Mouse (Mus musculus): ENCODE measurements at regions not wholly inside any gene's neighbourhood (a gene's known extent, or its start where the extent isn't known, plus 50 kb on each side); places are given as distances from the start of the nearest gene placed in this dataset.

GRCm38 (mm10) chr9:83326437-83327086 lies 114.4 kb downstream of the Lca5 start:
- DNase-seq, result no peak

DNA sequence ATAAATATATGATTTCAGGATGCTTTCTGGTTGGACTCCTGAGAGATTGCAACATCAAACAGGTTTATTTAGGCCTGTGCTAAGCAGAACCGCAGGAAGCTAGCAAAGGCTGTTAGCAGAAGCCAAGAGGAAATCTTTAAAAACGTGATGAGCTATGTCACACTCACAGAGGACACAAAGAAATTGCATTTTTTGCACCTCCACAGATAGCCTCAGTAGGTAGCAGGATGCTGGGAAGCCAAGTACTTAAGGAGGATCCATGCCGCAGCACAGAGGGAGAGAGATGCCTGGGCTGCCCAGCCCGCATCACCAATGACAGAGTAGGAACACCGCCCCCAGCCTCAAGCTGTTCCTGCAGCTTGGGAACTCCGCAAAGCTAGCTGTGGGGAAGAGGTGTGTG lies 115.0 kb downstream of the Lca5 start:
- no peak for DNase-seq

DNA sequence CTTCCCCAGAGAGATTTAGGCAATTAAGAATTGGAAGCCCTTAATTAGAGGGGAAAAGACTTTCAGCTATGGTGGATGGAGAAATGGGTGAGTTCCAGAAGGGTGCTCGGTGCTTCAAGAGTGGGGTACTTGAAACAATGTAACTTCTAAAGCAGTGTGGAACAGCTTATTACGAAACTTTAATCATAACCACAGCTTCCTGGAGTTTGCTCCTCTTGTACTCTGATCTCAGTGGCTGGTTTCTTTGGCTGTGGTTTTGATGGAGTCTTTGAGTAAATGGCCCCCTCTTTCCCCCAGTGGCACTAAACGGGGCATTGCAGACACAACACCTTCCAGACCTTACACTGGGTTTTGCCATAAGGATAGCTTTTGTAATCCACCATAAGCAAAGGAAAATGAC lies 116.6 kb downstream of the Lca5 start:
- DNase-seq, result no peak

- no peak for DNase-seq
These were observed 117.8 kb downstream of the Lca5 start for GRCm38 (mm10) chr9:83322991-83323583.

DNA sequence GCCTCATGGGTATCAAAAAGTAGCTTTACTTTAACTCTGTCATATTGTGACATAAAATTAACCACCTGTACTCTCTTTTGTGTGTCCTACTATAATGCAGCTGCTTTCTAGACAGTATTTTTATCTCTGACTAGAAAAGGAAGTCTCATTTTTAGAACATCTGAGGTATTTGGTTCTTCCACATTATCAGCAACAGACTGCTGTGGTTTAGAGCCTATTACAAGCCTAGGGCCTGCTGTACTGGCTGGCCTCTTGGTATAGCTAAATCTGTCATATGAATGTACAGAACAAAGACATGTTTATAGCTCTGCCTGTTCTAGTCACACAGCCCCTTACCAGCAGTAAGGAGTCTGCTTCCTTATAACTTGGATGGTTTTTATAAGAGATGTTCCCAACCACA lies 119.1 kb downstream of the Lca5 start:
- no peak for DNase-seq

GRCm38 (mm10) chr9:83320834-83321233 lies 120.1 kb downstream of the Lca5 start:
- no peak for DNase-seq

DNA sequence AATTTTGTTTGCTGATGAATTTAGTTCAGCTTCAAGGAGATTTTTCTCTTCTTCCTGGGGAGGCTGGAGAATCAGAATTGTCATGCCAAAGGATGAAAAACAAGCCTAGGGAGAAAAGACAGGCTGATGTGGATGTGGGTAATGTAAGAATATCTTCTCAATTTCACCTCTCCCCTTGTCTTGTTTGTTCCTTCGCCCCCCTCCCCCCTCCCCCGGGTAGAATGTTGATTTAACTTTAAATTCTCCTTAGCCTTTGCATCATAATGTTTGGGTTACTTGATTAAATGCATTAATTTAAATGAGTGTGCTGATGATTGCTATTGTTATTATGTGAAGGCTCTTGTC lies 124.1 kb downstream of the Lca5 start:
- no peak for DNase-seq

DNA sequence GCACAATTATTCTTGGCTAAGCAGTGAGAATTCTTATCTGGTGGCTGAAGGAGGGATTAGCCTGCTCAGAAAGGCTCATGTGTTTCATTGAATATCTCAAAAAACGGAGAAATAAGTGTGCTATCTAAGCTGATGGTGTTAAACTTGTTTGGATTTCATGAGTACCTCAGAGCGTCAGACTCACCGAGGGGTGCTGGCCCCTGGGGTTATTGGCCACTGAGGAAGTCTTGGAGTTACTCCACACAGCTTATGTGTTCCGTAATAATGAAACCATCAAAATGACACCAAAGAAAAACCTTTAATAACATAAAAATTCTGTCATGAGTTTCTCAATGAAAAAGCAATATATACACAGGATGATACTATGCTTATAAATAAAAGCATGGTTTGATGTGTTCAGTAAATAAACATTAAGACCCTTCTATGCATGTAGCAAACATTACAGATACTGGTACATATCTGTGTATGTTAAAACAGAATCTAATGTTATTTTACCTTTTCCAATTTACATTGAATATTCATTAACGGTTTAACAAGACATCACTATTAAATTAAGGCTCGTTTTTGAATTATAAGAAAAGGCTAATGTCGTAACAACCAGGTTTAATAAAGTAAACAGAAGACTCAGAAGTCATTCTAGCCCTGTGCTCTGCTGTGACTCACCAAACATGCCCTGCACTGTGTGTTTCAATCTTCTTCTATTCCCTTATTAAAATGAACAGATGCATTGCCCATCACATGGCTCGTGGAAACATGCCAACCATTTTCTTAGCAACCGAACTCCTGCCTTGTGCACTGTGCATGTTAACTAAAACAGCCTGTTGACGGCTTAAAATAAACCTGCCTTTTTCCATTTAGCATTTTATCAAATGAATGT lies 124.7 kb downstream of the Lca5 start:
- peak; percentile 23 for DNase-seq

DNA sequence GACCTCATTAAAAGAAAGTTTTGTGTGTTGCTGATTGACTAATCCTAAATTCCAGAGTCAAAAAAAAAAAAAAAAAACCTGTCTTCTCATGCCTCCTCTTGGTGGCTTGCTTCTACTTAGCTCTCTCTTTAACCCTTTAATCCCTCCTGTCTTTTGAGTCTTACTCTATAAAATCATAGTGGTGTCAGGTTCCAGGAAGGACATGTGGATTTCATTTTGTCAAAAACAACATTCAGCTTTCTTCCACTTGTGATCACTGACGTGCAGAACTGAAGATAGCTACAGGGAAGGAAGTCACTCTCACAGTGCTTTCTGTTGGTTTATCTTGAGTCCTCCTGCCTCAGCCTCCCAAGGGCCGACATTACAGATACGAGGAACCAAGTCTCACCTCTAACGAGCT lies 132.2 kb downstream of the Lca5 start:
- no peak for DNase-seq

GRCm38 (mm10) chr9:83308092-83308491 lies 132.8 kb downstream of the Lca5 start:
- DNase-seq, result no peak

GRCm38 (mm10) chr9:83307349-83307938 lies 133.5 kb downstream of the Lca5 start:
- no peak for DNase-seq

DNA sequence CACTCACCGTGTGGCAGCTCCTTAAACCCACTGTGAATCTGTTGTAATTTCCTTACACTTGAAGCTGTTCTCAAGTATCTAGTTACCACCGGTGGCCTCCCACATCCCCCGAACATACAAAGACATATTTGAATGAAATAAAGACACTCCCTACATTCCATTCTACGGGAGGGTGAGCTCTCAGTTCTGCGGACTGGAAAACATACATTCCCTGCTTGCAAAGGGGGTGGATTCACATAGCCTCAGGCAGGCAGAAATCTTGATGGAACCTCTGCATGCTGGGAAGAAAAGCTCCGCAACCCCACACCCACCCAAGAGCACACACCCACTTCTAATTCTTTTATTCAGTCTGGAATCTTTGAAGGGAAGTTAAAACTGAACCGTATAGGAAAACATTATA lies 136.0 kb downstream of the Lca5 start:
- no peak for DNase-seq

GRCm38 (mm10) chr9:83300500-83300899 lies 140.4 kb downstream of the Lca5 start:
- no peak for DNase-seq

- DNase-seq, result no peak
These were observed 140.9 kb downstream of the Lca5 start for GRCm38 (mm10) chr9:83300044-83300443.

- DNase-seq, result no peak
These were observed 141.3 kb downstream of the Lca5 start for GRCm38 (mm10) chr9:83299623-83300022.

- DNase-seq, result no peak
These were observed 145.5 kb downstream of the Lca5 start for GRCm38 (mm10) chr9:83295453-83295852.

DNA sequence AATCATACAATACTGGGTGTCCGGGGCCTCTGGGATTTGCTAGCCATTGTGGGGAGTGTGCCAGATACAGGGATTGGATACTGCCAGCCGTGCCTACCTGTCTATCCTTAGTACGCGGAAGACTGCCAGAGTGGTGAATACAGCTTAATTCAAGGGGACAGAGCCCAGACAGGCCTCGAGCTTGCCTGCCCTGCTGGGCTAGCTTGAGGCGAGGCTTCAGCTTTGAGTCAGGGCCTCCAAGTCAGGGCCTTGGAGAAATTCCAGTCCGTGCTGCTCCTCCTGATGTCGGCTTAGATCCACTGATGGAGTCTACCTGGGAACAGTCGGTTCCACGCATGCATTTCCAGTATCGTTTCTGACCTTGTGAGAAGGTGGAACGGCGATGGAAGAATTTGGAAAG lies 146.5 kb downstream of the Lca5 start:
- DNase-seq, result no peak

DNA sequence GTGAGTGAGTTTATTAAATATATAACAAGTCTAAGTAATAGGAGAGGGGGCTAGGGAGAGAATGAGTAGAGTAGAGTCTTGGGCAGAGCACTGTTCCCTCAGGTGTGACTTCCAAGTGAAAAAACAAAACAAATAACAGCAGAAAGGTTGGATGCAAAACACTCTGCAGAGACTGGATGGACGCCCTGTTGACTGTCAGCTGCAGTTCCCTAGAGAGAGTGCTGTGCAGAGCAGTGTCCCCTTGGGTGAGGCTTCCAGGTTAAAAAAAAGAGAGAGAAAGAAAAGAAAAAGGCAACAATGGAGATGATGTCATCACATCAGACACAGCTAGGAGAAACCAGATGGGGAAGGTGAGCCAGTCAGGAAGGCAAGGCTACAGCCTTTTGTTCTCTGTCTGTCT lies 137.6 kb upstream of the Hmgn3 start:
- no peak for DNase-seq

DNA sequence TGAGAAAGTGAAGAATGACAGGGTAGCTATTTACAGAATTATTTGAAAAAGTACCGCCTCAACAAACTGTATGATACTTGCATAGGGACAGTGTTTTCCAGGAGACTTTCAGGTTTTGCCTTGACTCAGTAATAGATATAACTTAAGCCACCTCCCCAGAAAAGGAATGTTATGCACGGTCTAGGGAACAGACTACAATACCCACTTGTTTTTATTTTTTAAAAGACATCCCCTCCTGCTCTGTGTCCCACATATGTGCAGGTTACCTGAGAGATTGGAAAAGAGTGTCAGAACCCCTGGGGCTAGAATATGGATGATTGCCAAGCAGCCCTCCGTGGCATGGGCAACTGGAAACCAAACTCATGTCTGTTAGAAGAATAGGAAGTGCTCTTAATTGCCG lies 137.2 kb upstream of the Hmgn3 start:
- no peak for DNase-seq

DNA sequence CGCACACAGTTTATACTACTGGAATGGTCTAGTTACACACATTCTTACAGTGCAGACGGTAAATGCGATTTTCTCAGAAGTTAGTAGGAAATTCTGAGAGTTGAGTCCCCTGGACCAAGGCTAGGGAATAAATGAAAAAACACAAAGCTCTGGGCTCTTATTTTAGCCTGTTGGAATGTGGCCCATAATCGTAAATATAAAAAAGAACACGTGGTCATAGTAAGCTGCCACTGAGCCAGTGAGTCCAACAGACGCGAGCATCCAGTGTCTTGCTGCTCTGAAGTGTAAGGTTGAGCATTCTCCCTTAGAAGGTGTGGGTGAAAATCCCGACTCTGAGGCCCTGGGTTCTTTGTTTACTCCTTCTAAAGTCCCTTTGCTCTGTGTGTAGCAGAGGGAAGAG lies 136.8 kb upstream of the Hmgn3 start:
- no peak for DNase-seq

GRCm38 (mm10) chr9:83277791-83278190 lies 131.3 kb upstream of the Hmgn3 start:
- DNase-seq, result no peak

GRCm38 (mm10) chr9:83277356-83277755 lies 130.9 kb upstream of the Hmgn3 start:
- no peak for DNase-seq

DNA sequence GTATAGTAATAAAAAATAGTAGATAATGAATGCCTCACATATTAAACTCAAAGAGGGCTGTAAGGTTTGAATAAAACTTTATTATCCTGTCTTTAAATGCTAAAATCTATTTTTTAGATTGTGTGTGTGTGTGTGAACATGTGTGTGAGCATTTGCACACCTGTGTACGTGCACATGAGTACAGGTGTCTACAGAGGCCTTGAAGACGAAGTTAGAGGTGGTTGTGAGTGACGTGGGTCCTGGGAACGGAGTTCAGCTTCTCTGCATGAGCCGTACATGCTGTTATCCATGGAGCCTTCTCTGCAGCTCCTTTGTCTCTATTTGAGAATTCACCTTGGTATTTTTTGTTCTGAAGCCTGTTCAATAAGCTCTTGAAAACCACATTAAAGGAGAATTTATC lies 129.8 kb upstream of the Hmgn3 start:
- no peak for DNase-seq
